30 mouse cellular contexts compared by ENCODE assay signal in the genomic region with DNA sequence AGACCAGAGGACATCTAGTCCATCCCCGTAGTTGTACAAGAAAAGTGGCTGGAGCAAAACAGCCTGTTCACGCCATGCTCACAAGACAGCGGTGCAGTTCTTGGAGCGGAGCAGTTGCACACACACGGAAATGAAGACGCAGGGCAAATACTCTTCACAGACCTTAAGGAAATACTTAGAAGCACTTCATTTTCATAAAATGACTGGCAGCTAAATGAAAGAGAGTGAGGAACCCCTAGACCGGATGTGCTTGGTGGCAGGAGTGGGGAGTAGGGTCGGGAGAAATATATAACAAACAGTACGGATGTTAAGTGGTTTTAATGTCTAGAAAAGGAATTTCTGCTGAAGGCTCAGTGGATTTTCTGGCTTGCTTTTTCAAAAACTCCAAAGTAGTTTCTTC. TPM values are rescaled to one million over a fixed set of nuclear protein-coding genes. Genes with fewer than 3 reads are reported as not detected.
"Had no signal": no experiment of that assay in that cellular context is flagged by ENCODE, and none has a peak within 500 bp of the region (broad histone marks: within the 10 kb centered on the region; RNA-seq: fewer than 3 reads in every experiment).

No protein-coding gene starts in this region.

- H3K27me3 ChIP-seq: heart, embryonic 13.5 days; heart, embryonic 15.5 days; hindbrain, embryonic 13.5 days; hindbrain, embryonic 15.5 days; kidney, embryonic 15.5 days; limb, embryonic 12.5 days had no signal

- H3K4me1 ChIP-seq: hindbrain, embryonic 13.5 days; hindbrain, embryonic 15.5 days; kidney, embryonic 15.5 days; limb, embryonic 12.5 days had no signal

- DNase-seq: forebrain, postnatal 0 days; gastrocnemius, postnatal 14 days; gastrocnemius, postnatal 36 days; heart, adult 11 months; heart, adult 2 months; heart, postnatal 14 days; heart, postnatal 36 days; kidney, adult 11 months; kidney, adult 2 months; kidney, adult 9 months; kidney, postnatal 14 days; kidney, postnatal 36 days; layer of hippocampus, postnatal 36 days had no signal

- H3K4me2 ChIP-seq: heart, embryonic 11.5 days; heart, embryonic 13.5 days; heart, embryonic 15.5 days; hindbrain, embryonic 13.5 days; hindbrain, embryonic 15.5 days; kidney, embryonic 15.5 days; limb, embryonic 12.5 days had no signal

- ATAC-seq: forebrain, postnatal 0 days; hindbrain, postnatal 0 days; intestine, embryonic 16.5 days had no signal

- H3K9ac ChIP-seq: forebrain, postnatal 0 days; heart, embryonic 13.5 days; heart, embryonic 15.5 days; hindbrain, embryonic 13.5 days; hindbrain, embryonic 15.5 days; kidney, embryonic 15.5 days; limb, embryonic 12.5 days had no signal

- H3K4me3 ChIP-seq: heart, adult 2 months; heart, embryonic 13.5 days; heart, embryonic 15.5 days; hindbrain, embryonic 13.5 days; hindbrain, embryonic 15.5 days; kidney, embryonic 15.5 days; limb, embryonic 10.5 days; limb, embryonic 12.5 days had no signal

- H3K27ac ChIP-seq: heart, adult 2 months; heart, embryonic 13.5 days; heart, embryonic 15.5 days; hindbrain, embryonic 13.5 days; hindbrain, embryonic 15.5 days; hindbrain, postnatal 0 days; kidney, embryonic 15.5 days; kidney, postnatal 0 days; limb, embryonic 10.5 days; limb, embryonic 12.5 days had no signal

- H3K9me3 ChIP-seq: heart, embryonic 13.5 days; heart, embryonic 15.5 days; hindbrain, embryonic 13.5 days; hindbrain, embryonic 15.5 days; kidney, embryonic 15.5 days; limb, embryonic 10.5 days; limb, embryonic 12.5 days had no signal

RNA-seq across cellular contexts. Expression of a gene that starts 20.2 kb away (rescaled TPM):
- total RNA-seq: gastrocnemius, adult 18-20 months; gastrocnemius, adult 8-10 months; gastrocnemius, postnatal 14 days; gastrocnemius, postnatal 36 days; heart, adult 2 months; heart, postnatal 14 days; heart, postnatal 36 days; hematopoietic stem cell, adult 5-6 weeks had no signal
- polyA plus RNA-seq: heart, adult 2 months; heart, embryonic 15.5 days; heart, postnatal 0 days; hindbrain, embryonic 11.5 days; kidney, postnatal 0 days; large intestine, adult 2 months had no signal
